ENCODE assay signal across 8 mouse cellular contexts in genomic region chr2:122466901-122467300, GRCm38 (mm10). TPM values are rescaled to one million over a fixed set of nuclear protein-coding genes. Genes with fewer than 3 reads are reported as not detected.
DNase-seq lines count a peak whose midpoint lies in the region; ATAC-seq and TF ChIP-seq lines count a peak whose summit lies in the region.

No protein-coding gene starts in this region.

- no peaks in the 10 kb centered on the region for H3K9me3 ChIP-seq in hindbrain, postnatal 0 days (ENCODE audit: low read length)

- peak; percentile 21 for DNase-seq in embryo, embryonic 10 days (ENCODE audit: low spot score)
- no peak for DNase-seq in embryo, embryonic 9.5 days (ENCODE audit: extremely low spot score)
- DNase-seq in spleen, adult 18-20 months: peak; percentile 4 to 6
- DNase-seq in spleen, adult 12 weeks (ENCODE audit: low spot score): no peak
- peak; percentile 24 for DNase-seq in hindbrain, postnatal 0 days (ENCODE audit: low spot score)
- DNase-seq in thymus, adult 2 months: peak; percentile 70
- no peak for DNase-seq in adrenal gland, postnatal 4 days (ENCODE audit: low spot score in 2 of 2)

- peak overlapping the region; percentile 85 for H3K4me2 ChIP-seq in hindbrain, postnatal 0 days (ENCODE audit: low read depth, low read length)

- no peak for ATAC-seq in hindbrain, postnatal 0 days
- 0 out of 2 replicates have a peak, but pooled peaks have one; percentile 11 for ATAC-seq in megakaryocyte, adult 5-6 weeks (ENCODE audit: poor library complexity, severe bottlenecking)

- peak overlapping the region; percentile 49 for H3K4me3 ChIP-seq in hindbrain, postnatal 0 days (ENCODE audit: low read length)
- peak overlapping the region; percentile 59 for H3K4me3 ChIP-seq in thymus, adult 2 months (ENCODE audit: control insufficient read depth, insufficient read depth, low read length)

- no peaks in the 10 kb centered on the region for H3K4me1 ChIP-seq in hindbrain, postnatal 0 days (ENCODE audit: insufficient read depth, low read length)
- H3K4me1 ChIP-seq in thymus, adult 2 months (replicated peaks; ENCODE audit: control insufficient read depth, insufficient read depth, low read length): peaks cover 14% of the 10 kb centered on the region

- no peaks in the 10 kb centered on the region for H3K36me3 ChIP-seq in hindbrain, postnatal 0 days (ENCODE audit: insufficient read depth, low read length)
- no peaks in the 10 kb centered on the region for H3K36me3 ChIP-seq in thymus, adult 2 months (ENCODE audit: control insufficient read depth, insufficient read depth, low read length)

- no peak overlapping the region for H3K27ac ChIP-seq in hindbrain, postnatal 0 days
- H3K27ac ChIP-seq in thymus, adult 2 months (ENCODE audit: control insufficient read depth, insufficient read depth, low read length): peak overlapping the region; percentile 72

- no peak for TF ChIP-seq CTCF in hindbrain, postnatal 0 days (IDR thresholded peaks at IDR 0.05; ENCODE audit: low read depth)
- no peak for TF ChIP-seq CTCF in thymus, adult 2 months (IDR thresholded peaks at IDR 0.05; ENCODE audit: borderline replicate concordance, control insufficient read depth, extremely low read depth, insufficient read depth, low read length, poor library complexity)

- TF ChIP-seq POLR2A in thymus, adult 2 months (IDR thresholded peaks at IDR 0.05; ENCODE audit: control insufficient read depth, extremely low read depth, insufficient read depth, low read length, poor library complexity): no peak

- H3K27me3 ChIP-seq in hindbrain, postnatal 0 days (ENCODE audit: insufficient read depth, low read length): no peaks in the 10 kb centered on the region
- no peaks in the 10 kb centered on the region for H3K27me3 ChIP-seq in thymus, adult 2 months (ENCODE audit: control insufficient read depth, insufficient read depth, low read length)

- WGBS in hindbrain, postnatal 0 days: 26% methylated on average over 11 of the region's 11 CpGs
- WGBS in thymus, adult 2 months: 13% methylated on average over 11 of the region's 11 CpGs

- H3K9ac ChIP-seq in hindbrain, postnatal 0 days (replicated peaks; ENCODE audit: low read length): no peak overlapping the region; the same call in 1 of the 2 replicates

RNA-seq across cellular contexts. Expression of gene Gm14085, which starts 17.8 kb away (rescaled TPM):
- total RNA-seq in hindbrain, postnatal 0 days (2014; rRNA removed): not detected in 2 replicates
- polyA plus RNA-seq in hindbrain, postnatal 0 days (2015; fragmentation: Nextera tagmentation; extraction: Ambion mirVana): not detected in 2 replicates
- 0.18 TPM in 2 replicates for total RNA-seq in megakaryocyte, adult 5-6 weeks (2015)
- total RNA-seq in megakaryocyte, adult 5-6 weeks (2017): 0.04 TPM in 1 of 2 replicates, not detected in the other
- polyA plus RNA-seq in thymus, adult 2 months (2012; rRNA removed): 4.7 and 4.8 TPM in 2 replicates
- under 1 TPM; 0.17 to 0.23 TPM for total RNA-seq in adrenal gland, postnatal 4 days (2021)

RNA-seq across cellular contexts. Expression of gene Slc28a2, which starts 40.6 kb away (rescaled TPM):
- 0.16 TPM in 1 of 2 replicates, not detected in the other for total RNA-seq in hindbrain, postnatal 0 days (2014; rRNA removed)
- 0.13 TPM in 1 of 2 replicates, not detected in the other for polyA plus RNA-seq in hindbrain, postnatal 0 days (2015; fragmentation: Nextera tagmentation; extraction: Ambion mirVana)
- total RNA-seq in megakaryocyte, adult 5-6 weeks (2015): 9.8 and 11.4 TPM in 2 replicates
- total RNA-seq in megakaryocyte, adult 5-6 weeks (2017): 12.6 and 14.9 TPM in 2 replicates
- polyA plus RNA-seq in thymus, adult 2 months (2012; rRNA removed): 22.9 and 28.7 TPM in 2 replicates
- 1 to 10 TPM; 1.8 to 2.4 TPM for total RNA-seq in adrenal gland, postnatal 4 days (2021)

Comparison
In these comparisons a context has a peak if more than half of its experiments do, and no peak if none do; other contexts are left out.
1. DNase-seq: peak in embryo, embryonic 10 days (single experiment), spleen, adult 18-20 months (2 of 2), hindbrain, postnatal 0 days (single experiment) and thymus, adult 2 months (single experiment); none in embryo, embryonic 9.5 days (single experiment), spleen, adult 12 weeks (single experiment) and adrenal gland, postnatal 4 days (0 of 2).